21 mouse cellular contexts compared by ENCODE assay signal in genomic region chr13:109426058-109426457, GRCm38 (mm10).
DNase-seq lines count a peak whose midpoint lies in the region; ATAC-seq and TF ChIP-seq lines count a peak whose summit lies in the region.
"Had no signal": no experiment of that assay in that cellular context is flagged by ENCODE, and none has a peak within 500 bp of the region (broad histone marks: within the 10 kb centered on the region; RNA-seq: fewer than 3 reads in every experiment).

No protein-coding gene starts in this region.

- TF ChIP-seq EP300 in heart, adult 2 months (IDR thresholded peaks at IDR 0.05; ENCODE audit: insufficient read depth, low read depth, low read length): no peak

- H3K4me3 ChIP-seq in heart, embryonic 13.5 days: no peak overlapping the region
- H3K4me3 ChIP-seq in heart, adult 2 months: no peak overlapping the region
- no peak overlapping the region for H3K4me3 ChIP-seq in kidney, postnatal 0 days (replicated peaks; ENCODE audit: low read depth, low read length)
- no peak overlapping the region for H3K4me3 ChIP-seq in kidney, adult 2 months (ENCODE audit: insufficient read depth, low read depth, low read length)
- H3K4me3 ChIP-seq: forebrain, embryonic 10.5 days; limb, embryonic 13.5 days; liver, embryonic 12.5 days; midbrain, embryonic 12.5 days; neural tube, embryonic 15.5 days had no signal

- no peak for TF ChIP-seq POLR2A in heart, adult 2 months (IDR thresholded peaks at IDR 0.05; ENCODE audit: insufficient read depth, low read depth, low read length)
- TF ChIP-seq POLR2A in kidney, adult 2 months (IDR thresholded peaks at IDR 0.05; ENCODE audit: low read depth, low read length): no peak

- H3K9me3 ChIP-seq in heart, embryonic 13.5 days: peaks cover 6% of the 10 kb centered on the region
- H3K9me3 ChIP-seq in kidney, postnatal 0 days (replicated peaks; ENCODE audit: low read length): no peaks in the 10 kb centered on the region; the same call in 1 of the 2 replicates
- H3K9me3 ChIP-seq: liver, embryonic 12.5 days; midbrain, embryonic 12.5 days; neural tube, embryonic 15.5 days had no signal

- H3K9ac ChIP-seq in heart, embryonic 13.5 days: no peak overlapping the region
- H3K9ac ChIP-seq in heart, adult 2 months (ENCODE audit: low read depth, low read length): no peak overlapping the region
- no peak overlapping the region for H3K9ac ChIP-seq in kidney, postnatal 0 days (ENCODE audit: low read depth, low read length)
- H3K9ac ChIP-seq: limb, embryonic 13.5 days; liver, embryonic 12.5 days; midbrain, embryonic 12.5 days; neural tube, embryonic 15.5 days had no signal

- intact Hi-C loops in heart, adult 2 months (cut with DNase I): no loop called here

- no peak overlapping the region for H3K27ac ChIP-seq in heart, embryonic 13.5 days (replicated peaks)
- H3K27ac ChIP-seq in heart, adult 2 months: no peak overlapping the region
- H3K27ac ChIP-seq in kidney, postnatal 0 days: no peak overlapping the region
- H3K27ac ChIP-seq in kidney, adult 2 months (ENCODE audit: insufficient read depth, low read depth, low read length): no peak overlapping the region
- H3K27ac ChIP-seq: forebrain, embryonic 10.5 days; limb, embryonic 13.5 days; liver, embryonic 12.5 days; midbrain, embryonic 12.5 days; neural tube, embryonic 15.5 days had no signal

- peak overlapping the region; percentile 37; the same call in 1 of the 2 replicates for H3K4me2 ChIP-seq in heart, embryonic 13.5 days
- H3K4me2 ChIP-seq in kidney, postnatal 0 days (ENCODE audit: low read length): peak overlapping the region; percentile 32
- H3K4me2 ChIP-seq: limb, embryonic 13.5 days; liver, embryonic 12.5 days; midbrain, embryonic 12.5 days; neural tube, embryonic 15.5 days had no signal

- WGBS in heart, embryonic 13.5 days: 52% methylated on average over 5 of the region's 5 CpGs
- WGBS in heart, adult 2 months: 64% methylated on average over 5 of the region's 5 CpGs
- WGBS in kidney, postnatal 0 days: 78% methylated on average over 5 of the region's 5 CpGs
- WGBS in kidney, adult 2 months: 67% methylated on average over 5 of the region's 5 CpGs

- no peaks in the 10 kb centered on the region for H3K27me3 ChIP-seq in heart, embryonic 13.5 days (replicated peaks)
- H3K27me3 ChIP-seq in heart, adult 2 months (ENCODE audit: control insufficient read depth, insufficient read depth, low read length): no peaks in the 10 kb centered on the region
- H3K27me3 ChIP-seq in kidney, postnatal 0 days (ENCODE audit: insufficient read depth, low read length): no peaks in the 10 kb centered on the region
- no peaks in the 10 kb centered on the region for H3K27me3 ChIP-seq in kidney, adult 2 months (replicated peaks; ENCODE audit: control insufficient read depth, insufficient read depth, low read length)
- H3K27me3 ChIP-seq: limb, embryonic 13.5 days; liver, embryonic 12.5 days; midbrain, embryonic 12.5 days; neural tube, embryonic 15.5 days had no signal

- H3K79me2 ChIP-seq in heart, adult 2 months (replicated peaks; ENCODE audit: control insufficient read depth, insufficient read depth, low read length): no peaks in the 10 kb centered on the region

- DNase-seq in heart, adult 2 months: no peak
- no peak for DNase-seq in kidney, postnatal 0 days (ENCODE audit: low spot score)
- DNase-seq in kidney, adult 2 months: no peak
- peak; percentile 43 for DNase-seq in right cerebral cortex, adult 18-20 months
- no peak for DNase-seq in right cerebral cortex, postnatal 14 days
- no peak for DNase-seq in adrenal gland, postnatal 14 days
- DNase-seq: adrenal gland, adult 2 months; cerebellum, adult 18-20 months; cerebellum, postnatal 14 days; kidney, adult 11 months; layer of hippocampus, postnatal 36 days; lung, adult 18-20 months; lung, postnatal 10 days; thymus, postnatal 14 days had no signal

- no peak for TF ChIP-seq CTCF in heart, adult 2 months (IDR thresholded peaks at IDR 0.05)
- no peak for TF ChIP-seq CTCF in kidney, postnatal 0 days (IDR thresholded peaks at IDR 0.05; ENCODE audit: low read depth)
- no peak for TF ChIP-seq CTCF in kidney, adult 2 months (conservative IDR thresholded peaks at IDR 0.05; ENCODE audit: insufficient read depth, insufficient read length, low read depth, low read length)

- no peaks in the 10 kb centered on the region for H3K36me3 ChIP-seq in heart, embryonic 13.5 days
- no peaks in the 10 kb centered on the region for H3K36me3 ChIP-seq in heart, adult 2 months (ENCODE audit: control insufficient read depth, insufficient read depth, low read length)
- H3K36me3 ChIP-seq in kidney, postnatal 0 days (ENCODE audit: insufficient read depth, low read length): no peaks in the 10 kb centered on the region
- H3K36me3 ChIP-seq in kidney, adult 2 months (ENCODE audit: control insufficient read depth, insufficient read depth, low read length): no peaks in the 10 kb centered on the region; the same call in 1 of the 2 replicates
- H3K36me3 ChIP-seq: forebrain, embryonic 10.5 days; limb, embryonic 13.5 days; liver, embryonic 12.5 days; midbrain, embryonic 12.5 days; neural tube, embryonic 15.5 days had no signal

- ATAC-seq in heart, embryonic 13.5 days (ENCODE audit: extremely low read depth, insufficient number of reproducible peaks, low FRiP score, low TSS enrichment): no peak
- ATAC-seq in kidney, postnatal 0 days (replicated peaks; ENCODE audit: low FRiP score, low read depth): no peak
- ATAC-seq: forebrain, embryonic 16.5 days; liver, embryonic 12.5 days had no signal

- H3K4me1 ChIP-seq in heart, embryonic 13.5 days: peaks cover 20% of the 10 kb centered on the region
- H3K4me1 ChIP-seq in heart, adult 2 months (ENCODE audit: control insufficient read depth, insufficient read depth, low read length): no peaks in the 10 kb centered on the region
- no peaks in the 10 kb centered on the region for H3K4me1 ChIP-seq in kidney, postnatal 0 days (replicated peaks; ENCODE audit: insufficient read depth, low read length)
- H3K4me1 ChIP-seq in kidney, adult 2 months (ENCODE audit: control insufficient read depth, insufficient read depth, low read length): no peaks in the 10 kb centered on the region
- H3K4me1 ChIP-seq: limb, embryonic 13.5 days; liver, embryonic 12.5 days; midbrain, embryonic 12.5 days; neural tube, embryonic 15.5 days had no signal
